Mouse (Mus musculus) 3134 (cell line): ENCODE data around the gene Dusp18.

Experiments
- DNase-seq: peaks from one replicate; pipeline ENCODE4 v3.0.0-alpha.2; 2011; ENCODE audit warnings: low spot score; ENCODE audit not compliant: insufficient read length; ENCODE audit errors: extremely low read depth

The Dusp18 gene

GRCm38 (mm10) chr11:3894406-3895281, at the start of gene Dusp18, which contains the start of gene 4921536K21Rik:
Gene Dusp18 (plus strand): TSS chr11:3895240.
Gene 4921536K21Rik (minus strand): TSS chr11:3895098.
- DNase-seq = peak; percentile 75

GRCm38 (mm10) chr11:3846351-3846750, 48.7 kb upstream of the Dusp18 start:
- no peak for DNase-seq

- DNase-seq = no peak
Observed at GRCm38 (mm10) chr11:3849469-3850314, 45.3 kb upstream of the Dusp18 start.

GRCm38 (mm10) chr11:3850315-3850614, 44.8 kb upstream of the Dusp18 start:
- DNase-seq = no peak

- no peak for DNase-seq
Observed at GRCm38 (mm10) chr11:3850746-3851277, 44.2 kb upstream of the Dusp18 start.

GRCm38 (mm10) chr11:3851872-3852271, 43.2 kb upstream of the Dusp18 start:
- no peak for DNase-seq

GRCm38 (mm10) chr11:3853031-3853430, 42.0 kb upstream of the Dusp18 start:
- DNase-seq = no peak

- peak; percentile 58 for DNase-seq
Observed at GRCm38 (mm10) chr11:3853481-3854034, 41.5 kb upstream of the Dusp18 start.

GRCm38 (mm10) chr11:3854156-3854555, 40.9 kb upstream of the Dusp18 start:
- DNase-seq = no peak

GRCm38 (mm10) chr11:3855846-3856245, 39.2 kb upstream of the Dusp18 start:
- DNase-seq = no peak

- no peak for DNase-seq
Observed at GRCm38 (mm10) chr11:3857902-3858301, 37.1 kb upstream of the Dusp18 start.

GRCm38 (mm10) chr11:3859778-3860177, 35.3 kb upstream of the Dusp18 start:
- DNase-seq = no peak

GRCm38 (mm10) chr11:3860361-3860760, 34.7 kb upstream of the Dusp18 start:
- no peak for DNase-seq

- no peak for DNase-seq
Observed at GRCm38 (mm10) chr11:3862661-3863453, 32.2 kb upstream of the Dusp18 start.

GRCm38 (mm10) chr11:3863454-3864112, 31.5 kb upstream of the Dusp18 start, which contains the start of gene Osbp2:
Gene Osbp2 (minus strand): TSS chr11:3863903.
- no peak for DNase-seq

GRCm38 (mm10) chr11:3864343-3864742, 30.7 kb upstream of the Dusp18 start:
- no peak for DNase-seq

- no peak for DNase-seq
Observed at GRCm38 (mm10) chr11:3876419-3876818, 18.6 kb upstream of the Dusp18 start.

GRCm38 (mm10) chr11:3878660-3879059, 16.4 kb upstream of the Dusp18 start:
- no peak for DNase-seq

- DNase-seq = no peak
Observed at GRCm38 (mm10) chr11:3879836-3880235, 15.2 kb upstream of the Dusp18 start.

- no peak for DNase-seq
Observed at GRCm38 (mm10) chr11:3883711-3884110, 11.3 kb upstream of the Dusp18 start.
